Mouse (Mus musculus): ENCODE data around the gene 4930503B20Rik.

Gene 4930503B20Rik

GRCm38 (mm10) chr3:146651217-146651616, at the start of gene 4930503B20Rik:
Gene 4930503B20Rik, minus strand, starts transcription at chr3:146651317.
- DNase-seq (ENCODE audit: low spot score): no peak

- DNase-seq (ENCODE audit: low spot score): no peak
Measured at GRCm38 (mm10) chr3:146700051-146700450, 48.9 kb upstream of the 4930503B20Rik start.

GRCm38 (mm10) chr3:146698982-146699381, 47.9 kb upstream of the 4930503B20Rik start:
- DNase-seq (ENCODE audit: low spot score): no peak

GRCm38 (mm10) chr3:146692547-146692946, 41.4 kb upstream of the 4930503B20Rik start:
- DNase-seq (ENCODE audit: low spot score): no peak

- no peak for DNase-seq (ENCODE audit: low spot score)
Measured at GRCm38 (mm10) chr3:146687121-146687725, 36.1 kb upstream of the 4930503B20Rik start.

GRCm38 (mm10) chr3:146686428-146686827, 35.3 kb upstream of the 4930503B20Rik start:
- no peak for DNase-seq (ENCODE audit: low spot score)

- DNase-seq (ENCODE audit: low spot score): peak; percentile 24
Measured at GRCm38 (mm10) chr3:146684811-146685675, 33.9 kb upstream of the 4930503B20Rik start, which contains the start of gene Samd13. Gene Samd13, minus strand, starts transcription at chr3:146685592.

GRCm38 (mm10) chr3:146683095-146683494, 32.0 kb upstream of the 4930503B20Rik start:
- no peak for DNase-seq (ENCODE audit: low spot score)

GRCm38 (mm10) chr3:146682140-146682651, 31.1 kb upstream of the 4930503B20Rik start:
- peak; percentile 65 for DNase-seq (ENCODE audit: low spot score)

GRCm38 (mm10) chr3:146681696-146682095, 30.6 kb upstream of the 4930503B20Rik start:
- no peak for DNase-seq (ENCODE audit: low spot score)

GRCm38 (mm10) chr3:146680625-146681024, 29.5 kb upstream of the 4930503B20Rik start:
- DNase-seq (ENCODE audit: low spot score): no peak

GRCm38 (mm10) chr3:146679646-146680045, 28.5 kb upstream of the 4930503B20Rik start:
- DNase-seq (ENCODE audit: low spot score): no peak

GRCm38 (mm10) chr3:146676193-146676592, 25.1 kb upstream of the 4930503B20Rik start:
- no peak for DNase-seq (ENCODE audit: low spot score)

GRCm38 (mm10) chr3:146675101-146675500, 24.0 kb upstream of the 4930503B20Rik start:
- DNase-seq (ENCODE audit: low spot score): no peak

GRCm38 (mm10) chr3:146671121-146671520, 20.0 kb upstream of the 4930503B20Rik start:
- DNase-seq (ENCODE audit: low spot score): no peak

GRCm38 (mm10) chr3:146661907-146662306, 10.8 kb upstream of the 4930503B20Rik start:
- no peak for DNase-seq (ENCODE audit: low spot score)

GRCm38 (mm10) chr3:146661001-146661400, 9.9 kb upstream of the 4930503B20Rik start:
- no peak for DNase-seq (ENCODE audit: low spot score)

- no peak for DNase-seq (ENCODE audit: low spot score)
Measured at GRCm38 (mm10) chr3:146659321-146659720, 8.2 kb upstream of the 4930503B20Rik start.

- DNase-seq (ENCODE audit: low spot score): peak; percentile 21
Measured at GRCm38 (mm10) chr3:146658061-146658639, 7.0 kb upstream of the 4930503B20Rik start.

GRCm38 (mm10) chr3:146657433-146657832, 6.3 kb upstream of the 4930503B20Rik start:
- peak; percentile 13 for DNase-seq (ENCODE audit: low spot score)

- no peak for DNase-seq (ENCODE audit: low spot score)
Measured at GRCm38 (mm10) chr3:146655111-146655577, 4.0 kb upstream of the 4930503B20Rik start.

- DNase-seq (ENCODE audit: low spot score): no peak
Measured at GRCm38 (mm10) chr3:146653692-146654091, 2.6 kb upstream of the 4930503B20Rik start.

Measured in layer of hippocampus, adult 11-12 months (tissue).